Mouse (Mus musculus) cortical plate, adult 2 months (tissue): ENCODE measurements around the gene Grsf1.

Experiments used
- CTCF ChIP-seq: fragments of 200-500 bp; IDR thresholded peaks from 2 replicates; pipeline ENCODE4 v1.5.1; 2011; ENCODE audit warnings: mild to moderate bottlenecking, control low read depth, low read length; ENCODE audit not compliant: insufficient read depth; ENCODE audit errors: extremely low read depth
- POLR2A ChIP-seq: fragments of 200-500 bp; IDR thresholded peaks from 2 replicates; pipeline ENCODE4 v1.6.1; 2011; ENCODE audit warnings: mild to moderate bottlenecking, low read length, control low read depth; ENCODE audit not compliant: insufficient read depth; ENCODE audit errors: extremely low read depth

- no peak for TF ChIP-seq POLR2A
- no peak for TF ChIP-seq CTCF
Observed at GRCm38 (mm10) chr5:88702041-88702440, 26.1 kb upstream of the Grsf1 start.
